Mouse (Mus musculus) lung, postnatal 0 days (tissue): ENCODE measurements around the gene Tbc1d22a.

Experiments
- CTCF ChIP-seq: IDR thresholded peaks from 2 replicates; pipeline ENCODE4 v1.5.1; 2016; ENCODE audit warnings: antibody characterized with exemption, mild to moderate bottlenecking
- EP300 ChIP-seq: IDR thresholded peaks from 2 replicates; pipeline ENCODE4 v1.6.1; 2016; ENCODE audit warnings: antibody characterized with exemption, mild to moderate bottlenecking, control low read depth

DNA sequence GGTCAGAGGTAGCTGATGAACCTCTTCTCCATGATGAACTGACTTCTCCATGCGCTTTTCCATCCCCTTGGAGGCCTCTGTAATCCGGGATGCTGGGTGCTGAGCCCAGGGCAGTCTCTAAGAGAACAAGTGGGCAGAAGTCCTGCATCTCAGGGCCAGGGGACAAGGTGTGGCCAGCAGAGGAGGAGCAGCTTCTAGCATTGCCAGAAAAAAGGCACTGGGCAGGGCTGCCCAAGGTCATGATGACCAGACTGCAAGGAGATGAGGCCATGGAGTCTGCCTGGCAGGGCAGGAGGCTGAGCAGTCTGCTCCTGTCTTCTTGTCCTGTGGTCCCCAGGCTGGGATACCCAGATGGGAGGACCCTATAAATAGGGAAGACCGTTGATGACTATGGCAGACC is 220.0 kb downstream of the Tbc1d22a start:
- no peak for TF ChIP-seq CTCF
- no peak for TF ChIP-seq EP300
